Mouse (Mus musculus) stomach, postnatal 0 days (tissue): ENCODE measurements around the gene Slc38a11.

ENCODE experiments used
- CTCF ChIP-seq: IDR thresholded peaks from 2 replicates; pipeline ENCODE4 v1.5.1; 2016; ENCODE audit warnings: antibody characterized with exemption, low read depth, mild to moderate bottlenecking, moderate library complexity
- EP300 ChIP-seq: optimal IDR thresholded peaks from 2 replicates; pipeline ENCODE3; 2016; ENCODE audit warnings: antibody characterized with exemption

DNA sequence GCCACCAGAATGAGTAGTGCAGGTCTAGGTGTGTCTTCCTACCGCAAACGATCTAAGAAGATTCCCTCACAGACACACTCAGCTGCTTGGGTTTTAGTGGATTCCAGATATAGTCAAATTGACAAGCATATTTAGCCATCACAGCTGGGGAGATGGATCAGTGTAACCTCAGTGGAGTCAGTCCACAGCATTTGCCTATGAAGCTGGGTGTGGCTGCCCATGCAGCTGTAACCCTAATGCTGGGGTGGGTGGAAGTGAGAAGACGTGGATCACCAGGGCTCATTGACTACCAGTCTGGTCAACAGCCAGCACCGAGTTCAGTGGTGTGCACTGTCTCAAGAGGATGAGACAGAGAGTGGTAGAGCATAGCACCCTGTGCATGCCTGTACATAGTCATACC, 74.1 kb downstream of the Slc38a11 start:
- TF ChIP-seq CTCF (no peak), EP300 (no peak)
